Mouse (Mus musculus): ENCODE measurements around the gene Acp1.

The Acp1 gene

DNA sequence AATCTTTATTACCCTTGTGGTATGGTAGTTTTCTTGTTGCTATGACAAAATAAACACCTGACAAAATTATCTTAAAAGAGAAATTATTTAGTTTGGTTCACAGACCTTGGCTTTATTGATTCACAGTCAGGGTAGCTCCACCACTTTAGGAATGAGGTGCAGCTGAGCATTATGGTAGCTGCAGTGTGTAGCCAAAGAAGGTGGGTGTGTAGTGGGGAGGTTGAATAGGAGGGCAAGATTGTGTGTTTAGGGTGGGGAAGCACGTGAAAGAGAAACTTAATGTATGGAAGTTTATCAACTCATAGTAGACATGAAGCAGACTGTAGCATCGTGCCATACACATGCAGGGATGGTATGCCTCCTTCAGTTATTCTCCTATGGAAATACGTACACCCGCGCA lies 55.2 kb downstream of the Acp1 start:
- DNase-seq = no peak

DNA sequence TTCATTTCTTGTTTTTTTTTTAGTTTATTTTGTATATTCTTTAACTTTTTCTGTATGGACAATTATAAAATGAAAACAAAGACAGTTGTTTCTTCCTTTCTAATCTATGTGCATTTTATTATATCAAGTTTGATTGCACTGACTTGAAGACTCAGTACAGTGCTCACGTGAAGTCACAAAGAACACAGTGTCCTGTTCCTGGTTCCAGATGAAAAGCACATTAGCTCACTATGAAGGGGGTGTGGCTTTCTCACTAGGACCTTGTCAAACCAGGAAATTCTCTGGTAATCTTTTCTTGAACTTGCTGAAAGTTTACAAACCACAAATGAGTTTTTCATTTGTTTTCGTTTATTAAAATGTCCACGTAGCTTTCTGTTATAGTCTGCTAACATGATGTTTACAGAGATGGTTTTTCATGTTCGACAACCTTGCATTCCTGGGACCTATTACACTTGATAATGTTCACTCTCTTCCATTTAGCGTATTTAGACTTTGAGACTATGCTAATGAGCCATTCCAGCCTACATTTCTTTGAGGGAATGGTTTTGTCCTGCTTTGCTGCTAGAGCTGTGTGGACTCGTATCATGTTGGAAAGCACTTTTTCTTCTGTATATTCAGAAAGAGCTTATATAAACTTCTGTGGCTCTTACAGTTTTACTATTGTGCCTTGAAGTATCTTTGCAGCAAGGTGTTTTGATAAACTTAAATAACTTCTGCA lies 55.8 kb downstream of the Acp1 start:
- no peak for DNase-seq

DNA sequence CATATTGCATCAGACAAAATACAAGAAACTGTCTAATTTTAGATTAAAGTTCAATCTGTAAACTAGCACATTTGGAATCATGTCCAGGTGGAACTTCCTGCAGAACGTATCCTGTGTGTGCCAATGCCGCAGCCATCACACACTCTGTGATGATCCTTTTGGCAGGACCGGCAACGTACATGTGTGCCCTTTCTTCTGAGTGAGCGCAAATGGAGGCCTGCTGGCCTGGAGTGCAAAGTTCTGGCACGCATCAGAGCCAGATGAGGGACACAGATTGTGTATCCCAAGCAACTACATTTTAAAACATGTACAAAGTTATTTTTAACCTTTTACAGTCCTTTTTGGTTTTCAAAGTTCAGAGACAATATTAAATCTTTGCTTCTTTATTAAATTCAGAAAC lies 59.5 kb downstream of the Acp1 start:
- no peak for DNase-seq

DNA sequence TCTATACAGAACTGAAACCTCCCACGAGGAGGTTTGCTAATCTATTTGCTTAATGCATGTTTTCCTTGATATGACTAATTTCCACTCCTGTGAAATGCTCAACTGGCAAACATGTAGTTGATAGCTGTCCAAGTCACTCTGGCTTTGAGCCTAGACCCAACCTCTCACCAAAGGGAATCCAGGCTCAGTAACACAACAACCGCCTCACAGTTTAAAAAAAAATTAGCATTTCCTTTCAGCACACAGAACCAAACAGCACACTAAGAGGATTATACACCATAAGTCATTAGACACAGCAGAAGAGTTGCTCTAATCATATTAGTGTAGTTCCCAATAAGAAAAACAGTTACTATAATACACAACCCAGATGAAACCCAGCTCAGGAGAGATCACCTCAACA lies 60.5 kb downstream of the Acp1 start:
- no peak for DNase-seq

DNA sequence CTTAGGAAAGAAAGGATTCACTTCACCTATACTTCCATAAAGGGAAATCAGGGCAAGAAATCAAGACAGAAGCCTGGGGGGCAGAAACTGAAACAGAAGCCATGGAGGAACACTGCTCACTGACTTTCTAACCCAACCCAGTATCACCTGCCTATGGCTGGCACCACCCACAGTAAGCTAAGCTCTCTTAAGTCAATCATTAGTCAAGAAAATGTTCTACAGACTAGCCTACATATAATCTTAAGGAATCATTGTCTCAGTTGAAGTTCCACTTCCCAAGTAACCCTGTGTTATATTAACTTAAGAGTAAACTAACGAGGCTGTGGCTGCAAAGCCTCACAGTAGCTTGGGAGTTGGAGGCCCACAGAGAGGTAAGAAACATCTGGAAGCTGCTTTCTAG lies 62.9 kb downstream of the Acp1 start:
- DNase-seq = no peak
